Mouse (Mus musculus) gonadal fat pad, adult 2 months (tissue): Measurements from ENCODE around the gene Neb. TPM values are rescaled to one million over a fixed set of nuclear protein-coding genes. Genes with fewer than 3 reads are reported as not detected.

Source experiments
- DNase-seq: peaks from one replicate; pipeline ENCODE4 v3.0.0-alpha.2; 2012; ENCODE audit warnings: low read depth
- polyA plus RNA-seq: library from polyadenylated mRNA; depleted of rRNA; stranded (reverse); fragments of >200 nt; gene quantifications from 2 replicates; pipeline ENCODE4 v1.2.3, GENCODE M21; 2012

Gene Neb
- polyA plus RNA-seq, 1 experiment = 1.2 TPM

DNA sequence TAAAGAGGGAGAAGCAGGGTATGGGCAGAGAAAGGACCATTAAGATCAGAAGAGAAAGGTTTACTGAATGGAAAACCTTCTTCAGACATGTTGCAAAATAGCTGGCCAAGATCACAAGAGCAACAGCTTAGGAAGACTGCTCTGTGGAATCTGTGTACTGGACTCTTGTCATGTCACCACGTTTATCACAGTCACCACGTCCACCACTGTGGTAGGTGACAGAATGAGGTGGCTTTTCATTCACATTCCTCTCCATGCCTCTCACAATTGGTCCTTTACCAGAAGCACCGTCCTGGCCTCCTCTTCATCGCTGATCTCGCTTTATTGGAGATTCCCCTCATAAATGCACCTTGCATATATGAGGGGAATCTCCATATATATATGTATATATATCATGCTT is 71.6 kb downstream of the Neb start:
- no peak for DNase-seq

DNA sequence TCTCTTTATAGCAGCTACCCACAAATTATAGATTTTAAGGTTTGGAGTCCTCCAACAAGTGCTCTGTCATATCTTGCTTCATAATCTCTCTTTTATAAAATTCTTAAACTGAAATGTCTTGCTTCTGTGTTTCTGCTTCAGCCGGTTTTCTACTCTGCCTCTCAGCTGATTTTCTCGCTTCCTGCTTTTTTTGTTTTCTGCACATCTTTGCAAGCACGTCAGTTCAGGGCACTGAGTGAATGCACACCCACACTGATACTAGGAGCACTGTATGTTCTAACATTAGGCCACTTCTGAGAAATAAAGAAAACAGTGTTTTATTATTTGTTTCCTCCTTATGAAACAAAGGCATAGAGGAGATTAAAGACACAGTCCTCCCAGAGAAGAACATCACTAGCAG is 73.7 kb downstream of the Neb start:
- no peak for DNase-seq

DNA sequence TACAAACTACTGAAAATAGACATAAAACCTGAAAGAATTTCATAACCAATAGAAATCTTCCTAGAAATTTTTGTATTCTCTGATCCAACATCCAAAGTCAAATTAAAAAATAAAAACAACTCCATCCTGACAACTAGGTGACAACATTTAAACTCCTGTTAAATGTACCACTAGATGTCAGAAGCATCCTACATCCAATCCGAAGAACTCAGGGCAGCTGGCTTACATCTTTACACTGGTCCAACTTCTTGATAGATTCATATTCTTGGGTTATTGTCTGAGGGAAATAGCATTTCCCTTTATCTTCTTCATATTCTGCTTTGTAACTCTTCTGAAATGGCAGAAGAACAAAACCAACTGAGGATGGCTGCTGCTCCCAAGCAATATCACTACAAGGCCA is 74.9 kb downstream of the Neb start:
- no peak for DNase-seq

DNA sequence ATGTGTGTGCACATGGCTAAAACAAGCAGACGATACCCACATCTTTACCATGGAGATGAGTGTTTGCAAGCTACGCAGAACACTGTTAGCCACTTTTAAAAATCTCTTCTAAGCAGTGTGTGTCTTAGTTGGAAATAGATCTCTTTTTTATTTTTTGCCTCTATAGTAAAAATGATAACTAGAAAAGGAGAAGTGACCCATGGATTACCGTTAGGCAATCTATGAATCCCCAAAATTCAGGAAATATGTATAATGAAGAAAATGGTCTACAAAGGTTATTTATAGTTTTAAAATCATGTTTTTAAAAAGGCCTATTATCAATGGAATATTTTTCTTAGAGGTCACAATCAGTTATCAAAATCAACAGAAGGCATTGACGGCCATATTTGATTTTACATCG is 80.3 kb downstream of the Neb start:
- no peak for DNase-seq

DNA sequence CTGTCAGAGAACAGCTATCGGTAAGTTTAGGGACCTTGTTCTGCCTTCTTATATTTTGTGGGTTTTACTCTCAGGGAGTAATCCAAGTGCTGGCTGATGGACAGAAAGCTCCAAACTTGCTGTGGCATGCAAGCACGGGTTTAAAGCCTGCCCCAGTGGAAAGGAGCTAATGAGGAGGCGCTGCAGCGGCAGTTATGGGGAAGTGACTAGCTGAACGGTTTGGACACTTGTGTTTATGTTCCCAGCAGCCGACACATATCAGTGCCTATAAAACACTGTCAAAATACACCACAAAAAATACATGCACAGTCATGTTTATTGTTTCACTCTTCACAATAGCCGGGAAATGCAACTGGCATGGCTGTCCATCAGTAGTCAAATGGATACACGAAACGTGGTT is 81.5 kb downstream of the Neb start:
- DNase-seq = no peak

DNA sequence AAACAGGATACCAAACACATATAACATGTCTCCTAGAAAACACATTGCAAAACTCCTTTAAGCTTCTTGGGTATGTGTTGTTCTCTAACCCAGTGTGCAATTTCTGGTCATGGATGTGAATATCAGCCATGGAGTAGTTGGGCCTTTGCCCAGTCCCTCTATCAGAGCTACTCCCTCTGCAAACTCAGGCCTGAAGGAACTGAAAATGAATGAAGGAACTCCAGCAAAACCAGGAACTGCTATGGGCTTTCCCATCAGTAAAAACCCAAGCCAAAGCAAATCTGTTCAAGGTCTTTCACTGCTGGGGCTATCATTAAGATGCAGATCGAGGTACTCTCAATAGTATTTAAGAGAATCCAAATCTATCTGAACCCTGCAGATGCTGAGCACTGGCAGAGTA is 90.8 kb downstream of the Neb start:
- DNase-seq = no peak

DNA sequence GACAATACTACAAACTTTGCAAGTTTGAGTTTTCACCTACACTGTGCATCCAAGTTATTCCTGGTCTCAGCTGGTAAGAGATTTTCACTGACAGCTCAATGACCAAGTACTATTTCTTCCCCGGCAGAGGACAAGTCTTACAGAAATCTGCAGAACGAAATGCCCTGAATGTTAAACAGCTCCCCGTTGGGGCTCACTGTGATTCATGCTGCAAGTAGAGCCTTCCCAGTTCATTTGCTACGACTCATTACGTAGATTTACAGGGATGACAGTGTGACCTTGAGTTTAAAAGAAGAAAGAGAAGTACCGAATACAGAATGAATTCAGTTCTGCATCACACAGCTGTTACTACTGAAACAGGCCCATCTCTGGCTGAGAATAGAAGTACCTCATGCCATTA is 91.9 kb downstream of the Neb start:
- no peak for DNase-seq

DNA sequence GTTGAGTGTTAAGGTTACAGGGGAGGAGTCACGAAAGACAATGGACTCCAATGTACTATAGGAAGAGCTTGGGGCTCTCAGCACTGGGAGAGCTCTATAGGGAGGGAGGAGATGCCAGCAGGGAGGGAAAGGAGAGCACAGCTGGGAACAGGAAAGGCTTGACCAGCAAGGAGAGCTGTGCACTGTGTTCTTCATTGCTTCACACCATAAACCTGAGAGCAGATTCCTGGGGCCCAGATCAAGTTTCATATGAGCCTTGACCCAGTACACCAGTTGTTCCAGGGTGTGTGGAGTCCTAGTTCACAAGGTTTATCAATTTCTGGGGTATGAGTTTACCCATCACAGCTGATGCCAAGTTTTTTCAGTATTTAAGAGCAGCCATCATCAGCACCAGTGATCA is 106.1 kb downstream of the Neb start:
- no peak for DNase-seq

DNA sequence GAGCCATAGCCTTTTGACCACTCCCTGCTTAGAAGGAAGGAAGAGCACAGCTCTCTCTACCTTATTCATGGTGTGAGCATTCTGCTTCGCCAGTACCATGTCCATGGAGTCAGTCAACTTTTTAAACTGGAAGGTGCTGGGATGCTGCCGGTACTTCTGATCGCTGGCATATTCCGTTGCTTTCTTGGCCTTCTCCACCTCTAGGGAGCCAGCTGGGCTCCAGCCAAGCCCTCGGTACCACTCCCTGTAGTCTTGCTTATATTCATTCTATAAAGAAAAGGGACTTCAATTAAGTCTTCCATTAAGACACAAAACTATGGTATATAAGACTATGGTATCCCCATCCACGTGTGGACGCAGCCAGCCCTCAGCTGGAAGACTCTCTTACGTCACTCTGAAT is 107.4 kb downstream of the Neb start:
- no peak for DNase-seq

DNA sequence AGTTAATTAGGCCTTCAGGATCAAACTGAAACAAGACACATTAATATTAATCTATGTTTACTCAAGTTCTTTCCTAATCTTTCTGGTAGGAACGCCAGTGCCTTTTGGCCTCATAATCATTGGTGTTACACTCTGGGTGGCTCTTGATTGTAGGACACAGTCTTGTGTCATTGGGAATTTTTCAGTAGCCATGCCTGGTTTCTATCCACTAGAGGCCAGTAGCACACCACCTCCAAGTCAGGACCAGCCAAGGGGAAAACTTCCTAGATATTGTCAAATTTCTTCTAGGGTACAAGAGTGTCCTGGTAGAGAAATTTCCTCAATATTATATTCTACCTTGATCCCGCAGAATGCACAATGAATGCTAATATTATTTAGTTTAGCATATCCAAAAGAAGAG is 116.1 kb downstream of the Neb start:
- peak; percentile 9 for DNase-seq

DNA sequence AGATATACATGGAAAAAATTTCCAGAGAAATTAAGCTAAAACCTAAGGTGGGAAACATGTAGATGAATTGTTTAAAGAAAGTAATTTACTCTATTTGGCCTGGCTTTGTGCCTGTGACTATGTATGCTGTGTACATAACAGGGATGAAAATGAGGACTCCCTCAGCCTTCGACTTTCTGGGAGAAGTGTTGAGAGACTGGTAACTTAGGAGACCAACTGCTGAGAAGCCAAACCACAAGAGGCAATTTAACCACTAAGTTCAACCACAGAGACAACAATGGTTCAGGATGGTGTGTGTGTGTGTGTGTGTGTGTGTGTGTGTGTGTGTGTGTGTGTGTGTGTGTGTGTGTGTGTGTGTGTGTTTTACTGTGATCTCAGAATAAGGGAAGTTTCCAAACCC is 126.2 kb downstream of the Neb start:
- no peak for DNase-seq

DNA sequence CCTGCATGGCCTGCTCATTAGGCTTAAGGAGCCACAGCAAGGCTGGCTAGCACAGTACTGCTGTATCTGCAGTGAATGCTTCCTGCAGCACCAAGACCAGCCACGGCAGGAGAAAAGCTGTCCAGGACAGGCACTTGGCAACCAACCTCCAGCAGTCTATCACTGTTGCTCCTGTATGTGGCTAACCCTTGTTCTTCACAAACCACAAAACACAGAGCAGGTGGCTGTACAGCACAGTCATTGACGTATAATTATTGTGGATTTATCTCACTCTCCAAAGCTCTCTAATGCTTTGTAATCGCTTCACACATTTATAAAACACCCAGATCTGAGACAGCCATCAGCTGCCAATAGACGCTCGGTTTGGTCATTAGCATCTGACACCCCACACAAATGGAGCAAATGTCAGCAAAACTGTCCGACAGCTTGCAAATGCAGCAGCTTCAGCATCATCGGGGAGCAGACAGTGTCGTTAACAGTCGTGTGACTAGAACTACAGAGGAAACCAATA is 129.9 kb downstream of the Neb start:
- no peak for DNase-seq

DNA sequence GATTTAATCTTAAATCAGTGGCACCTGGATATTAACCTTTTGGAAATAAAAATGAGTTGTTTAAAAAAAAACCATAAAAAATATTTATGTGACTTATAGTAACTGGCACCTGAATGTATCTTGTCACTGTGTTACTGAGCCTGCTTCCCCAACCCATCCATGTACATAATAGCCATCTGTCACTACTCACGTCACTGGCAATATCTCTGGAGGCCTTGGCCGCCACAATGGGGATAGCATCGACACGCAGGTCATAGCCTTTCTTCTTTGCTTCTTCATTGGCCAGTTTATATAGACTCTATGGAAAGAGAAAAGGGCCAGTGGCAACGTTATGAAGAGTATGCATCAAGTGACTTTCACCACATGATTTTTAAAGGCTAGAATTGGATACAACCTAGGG is 133.2 kb downstream of the Neb start:
- no peak for DNase-seq

DNA sequence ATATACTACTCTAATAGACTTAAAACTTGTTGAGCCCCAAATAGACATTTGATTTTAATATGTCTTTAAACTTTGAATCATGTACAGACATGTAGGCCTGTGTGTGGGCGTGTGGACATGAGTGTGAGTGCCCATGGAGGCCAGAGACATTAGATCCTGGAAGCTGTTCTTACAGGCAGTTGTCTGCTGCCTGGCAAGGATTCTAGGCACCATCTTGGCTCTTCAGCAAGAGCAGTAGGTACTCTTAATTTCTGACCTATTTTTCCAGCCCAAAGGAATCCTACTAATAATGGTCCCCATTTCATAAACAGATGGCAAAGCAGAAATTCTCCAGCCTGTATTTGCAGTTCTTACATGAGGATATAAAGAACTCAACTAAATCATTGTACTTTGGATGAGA is 135.6 kb downstream of the Neb start:
- no peak for DNase-seq

DNA sequence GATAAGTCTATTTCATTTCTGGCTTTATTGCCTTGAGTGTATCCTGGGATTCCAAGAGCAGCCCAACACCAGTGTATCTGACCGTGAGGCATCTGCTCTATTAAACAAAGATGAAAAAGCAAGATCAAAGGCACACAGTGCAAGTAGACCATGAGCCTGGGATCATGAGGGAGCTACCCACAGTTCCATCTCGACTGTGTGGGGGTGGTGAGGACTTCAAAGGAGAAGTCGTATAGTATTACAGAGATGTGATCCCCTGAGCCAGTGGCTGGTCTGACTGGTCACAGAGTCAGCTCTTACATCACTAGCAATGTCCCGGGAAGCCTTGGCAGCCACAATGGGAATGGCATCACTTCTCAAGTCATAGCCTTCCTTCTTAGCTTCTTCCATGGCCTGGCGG is 140.4 kb downstream of the Neb start:
- DNase-seq = no peak

DNA sequence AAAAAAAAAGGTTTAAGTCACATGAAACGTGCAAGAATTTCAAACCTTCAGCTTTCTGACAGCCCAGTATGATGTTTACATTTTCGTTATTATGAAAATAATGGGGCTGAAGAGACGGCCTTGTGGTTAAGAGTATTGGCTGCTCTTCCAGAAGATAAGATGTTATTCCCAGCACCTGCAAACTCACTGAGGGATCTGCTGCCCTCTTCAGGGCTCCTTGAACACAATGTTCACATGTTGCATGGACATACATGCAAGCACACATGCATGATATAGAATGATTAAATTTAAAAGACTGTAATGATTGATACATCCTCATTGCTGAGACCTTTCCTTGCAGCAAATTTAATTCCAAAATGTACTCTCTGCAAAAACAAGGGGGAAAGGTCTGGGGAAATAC is 150.7 kb downstream of the Neb start:
- no peak for DNase-seq

DNA sequence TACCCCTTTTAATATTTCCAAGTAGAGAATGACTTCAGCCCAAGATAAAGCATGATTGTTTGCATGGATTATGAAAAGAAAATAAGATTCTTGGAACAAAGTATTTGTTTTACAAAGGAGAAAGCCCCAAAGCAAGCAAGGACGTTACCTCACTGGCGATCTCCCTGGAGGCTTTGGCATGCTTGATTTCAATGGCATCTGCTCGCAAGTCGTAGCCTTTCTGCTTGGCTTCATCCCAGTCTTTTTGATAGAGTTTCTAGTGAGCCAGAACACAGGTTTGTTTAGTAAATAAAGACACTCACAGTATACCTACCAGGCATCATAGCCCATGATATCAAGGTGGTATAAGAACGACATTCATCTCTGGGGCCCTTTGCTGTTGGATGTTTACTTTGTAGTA is 153.9 kb downstream of the Neb start:
- DNase-seq = no peak

DNA sequence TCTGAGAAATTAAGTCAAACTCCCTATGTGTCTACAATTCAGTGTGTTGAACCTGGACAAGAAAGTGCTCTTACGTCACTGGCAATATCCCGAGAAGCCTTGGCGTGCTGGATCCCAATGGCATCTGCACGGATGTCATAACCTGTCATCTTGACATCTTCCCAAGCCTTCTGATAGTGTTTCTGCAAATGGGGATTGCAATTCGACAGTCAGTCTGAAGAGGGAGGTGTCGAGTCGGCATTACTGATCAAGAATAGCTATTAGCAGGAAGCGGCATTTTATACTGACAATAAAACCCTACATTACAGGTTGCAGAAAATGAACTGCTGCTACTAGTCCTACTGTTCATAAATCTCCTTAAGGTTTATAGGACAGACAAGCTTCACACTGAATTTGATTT is 158.2 kb downstream of the Neb start:
- no peak for DNase-seq

DNA sequence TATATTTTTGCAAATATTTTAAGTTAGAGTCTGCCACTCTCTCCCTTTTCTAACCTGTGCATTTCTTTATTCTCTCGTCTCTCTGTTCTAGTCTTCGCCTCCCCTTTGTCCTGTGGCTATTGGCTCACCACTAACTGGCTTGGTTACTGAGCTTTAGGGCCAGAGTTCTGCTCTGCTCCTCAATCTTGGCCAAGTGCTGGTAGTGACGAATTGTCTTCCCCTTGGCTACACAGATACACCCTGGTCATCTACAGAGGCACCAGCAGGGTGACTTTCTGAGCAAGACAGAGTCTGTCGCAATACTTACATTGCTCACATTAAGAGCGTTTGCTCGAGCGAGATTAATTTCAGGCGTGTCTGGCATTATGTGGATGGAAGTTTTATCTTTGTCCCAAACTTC is 162.3 kb downstream of the Neb start:
- no peak for DNase-seq

DNA sequence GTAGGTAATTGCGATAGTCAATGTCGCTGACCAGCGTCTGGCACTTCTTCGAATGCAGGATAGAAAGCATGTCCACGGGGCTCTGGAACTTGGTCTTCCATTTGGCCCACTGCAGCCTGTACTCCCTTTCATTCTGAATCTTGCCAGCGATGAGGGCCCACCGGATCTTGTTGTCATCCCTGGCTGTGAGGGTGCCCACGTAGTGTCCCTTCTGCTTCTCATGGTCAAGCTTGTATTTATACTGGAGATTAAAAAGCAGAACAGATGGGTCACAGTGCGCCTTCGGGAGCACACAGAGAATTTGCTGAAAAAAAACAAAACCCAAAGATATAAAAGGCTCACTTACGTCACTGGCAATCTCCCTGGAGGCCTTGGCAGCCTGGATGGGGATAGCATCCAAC is 165.7 kb downstream of the Neb start:
- no peak for DNase-seq

DNA sequence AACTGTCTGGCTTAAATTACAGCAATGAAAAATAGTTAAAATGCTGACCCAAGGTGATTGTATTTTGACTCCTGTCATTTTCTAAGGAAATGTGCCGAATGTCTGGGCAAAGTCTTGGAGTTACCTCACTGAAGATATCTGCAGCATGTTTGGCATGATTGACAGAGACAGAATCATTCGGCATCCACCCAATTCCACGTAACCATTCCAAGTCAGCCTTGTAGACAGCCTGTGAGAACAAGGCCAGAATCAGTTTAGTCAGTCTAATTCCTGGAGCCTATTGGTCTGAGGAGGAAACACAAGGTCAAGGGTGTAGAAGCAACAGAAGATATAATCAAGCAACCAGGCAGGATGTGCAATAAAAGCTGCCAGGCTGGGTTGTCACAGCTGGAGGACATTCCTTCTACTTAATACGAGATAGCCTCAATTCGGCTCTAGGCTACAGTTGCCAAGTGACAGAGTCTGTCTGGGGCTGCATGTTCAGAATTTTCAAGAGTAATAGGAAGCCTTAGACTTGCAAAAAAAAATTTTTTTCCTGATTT is 166.8 kb downstream of the Neb start:
- DNase-seq = no peak

DNA sequence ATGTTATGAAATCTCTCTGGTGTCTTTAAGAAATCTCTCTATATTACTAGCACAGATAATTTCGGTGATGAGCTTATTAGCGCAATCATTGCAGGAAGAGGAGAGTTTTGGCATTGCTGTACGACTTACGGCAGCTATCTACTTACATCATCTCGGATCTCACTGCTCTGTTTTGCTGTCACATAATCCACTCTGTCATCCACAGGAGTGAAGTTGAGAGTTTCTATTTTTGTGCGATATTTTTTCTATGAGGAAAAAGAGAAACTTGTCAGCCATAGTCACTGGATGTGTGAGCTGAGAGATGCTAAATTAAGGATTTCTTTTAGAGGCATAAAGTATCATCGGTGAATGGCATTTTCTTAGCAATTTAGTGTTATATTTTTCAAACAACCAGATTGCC is 167.6 kb downstream of the Neb start:
- DNase-seq = no peak

DNA sequence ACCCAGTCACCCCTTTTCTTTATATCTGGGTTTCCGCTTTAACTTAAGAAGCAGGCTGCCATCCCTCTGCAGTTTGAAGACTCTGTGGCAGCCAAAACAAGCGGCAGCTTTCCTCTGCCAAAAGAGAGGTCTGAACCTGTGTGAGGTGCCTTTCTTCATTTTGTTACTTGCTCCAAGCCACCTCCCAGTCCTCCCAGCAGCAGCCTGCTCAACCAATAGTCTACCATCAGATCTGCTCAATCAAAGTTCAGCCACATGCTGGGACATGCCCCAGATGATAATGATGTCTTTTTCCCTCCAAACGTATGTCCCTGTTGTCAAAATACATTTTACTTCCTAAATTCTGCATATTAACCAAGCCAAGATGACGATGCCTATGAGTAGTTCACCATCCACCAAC is 173.3 kb downstream of the Neb start:
- DNase-seq = no peak

DNA sequence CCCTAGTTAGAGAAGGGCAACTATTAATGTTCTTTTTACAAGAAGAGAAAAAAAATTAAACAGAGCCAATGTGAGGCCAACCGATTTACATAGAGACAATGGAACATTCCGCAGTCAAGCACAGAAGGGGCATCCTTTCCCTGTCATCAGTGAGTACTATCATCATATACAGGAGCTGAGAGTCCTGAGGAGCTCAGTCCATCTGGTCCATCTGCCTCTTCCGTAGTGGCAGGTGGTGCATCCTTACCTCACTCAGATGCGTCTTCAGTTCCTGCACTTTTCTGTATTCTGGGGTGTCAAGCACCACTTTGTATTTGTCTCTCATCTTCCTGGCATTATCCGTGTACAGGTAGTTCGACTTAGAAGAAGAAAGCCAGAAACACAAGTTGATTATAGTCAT is 184.6 kb downstream of the Neb start:
- DNase-seq = no peak

DNA sequence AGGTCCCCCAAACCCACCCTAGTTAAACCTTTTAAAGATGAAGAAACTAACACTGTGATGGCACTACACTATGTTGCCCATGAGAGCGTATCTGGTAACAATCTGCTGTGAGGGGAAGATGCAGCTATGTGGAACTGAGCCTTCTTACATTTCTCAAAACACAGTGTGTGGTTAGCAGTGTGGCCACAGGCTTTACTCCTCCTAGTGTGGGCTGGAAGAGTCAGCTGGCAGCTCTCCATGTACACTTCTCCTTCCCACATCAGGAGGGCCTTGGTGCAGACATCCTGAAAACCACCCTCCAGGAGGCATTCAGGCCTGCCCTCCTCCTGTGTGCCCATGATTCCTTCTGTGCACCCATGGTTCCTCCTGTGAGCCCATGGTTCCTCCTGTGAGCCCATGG is 198.6 kb downstream of the Neb start:
- DNase-seq = no peak
